Mouse (Mus musculus) left cerebral cortex, postnatal 10 days (tissue): ENCODE measurements around the gene Ilkap. TPM values are rescaled to one million over a fixed set of nuclear protein-coding genes. Genes with fewer than 3 reads are reported as not detected.

Experiments used
- total RNA-seq, 2 experiments: library from RNA; stranded (reverse); gene quantifications; 2 replicates each; pipeline ENCODE4 v1.2.3; 2021

The Ilkap gene
- total RNA-seq, 2 experiments from 2014 or later, result 62.9 to 68.6 TPM

Other genes starting within 250 kb of the Ilkap start
- 10 to 100 TPM; 33.9 to 37.5 TPM for gene Ramp1, start 219.0 kb downstream of the Ilkap start, total RNA-seq
- 10 to 100 TPM; 47.5 to 50.0 TPM for gene Ube2f, start 148.5 kb downstream of the Ilkap start, total RNA-seq
- 10 to 100 TPM; 10.4 to 10.5 TPM for gene Scly, start 100.5 kb downstream of the Ilkap start, total RNA-seq
- gene Espnl, start 76.7 kb downstream of the Ilkap start, total RNA-seq, result under 1 TPM; 0.13 to 0.14 TPM
- gene Klhl30, start 47.8 kb downstream of the Ilkap start, total RNA-seq, result not detected
- under 1 TPM; 0.39 to 0.41 TPM for gene Erfe, start 32.4 kb downstream of the Ilkap start, total RNA-seq
- gene Hes6, start 15.2 kb upstream of the Ilkap start, total RNA-seq, result 10 to 100 TPM; 26.6 to 27.3 TPM
- 10 to 100 TPM; 14.6 to 16.0 TPM for gene Per2, start 60.5 kb upstream of the Ilkap start, total RNA-seq
- 10 to 100 TPM; 13.7 to 14.4 TPM for gene Traf3ip1, start 95.8 kb upstream of the Ilkap start, total RNA-seq
- gene Asb1, start 141.7 kb upstream of the Ilkap start, total RNA-seq, result 10 to 100 TPM; 38.8 to 44.4 TPM